Mouse (Mus musculus) limb, embryonic 15.5 days (tissue): ENCODE measurements at regions not wholly inside any gene's neighbourhood (a gene's known extent, or its start where the extent isn't known, plus 50 kb on each side); places are given as distances from the start of the nearest gene placed in this dataset.

ENCODE experiments used
- ATAC-seq: fragments of 200-750 bp; cut with Nextera tagmentation; 2 replicates; pipeline ENCODE4 v1.8.0; 2017; ENCODE audit warnings: low read depth, moderate TSS enrichment; ENCODE audit not compliant: insufficient number of reproducible peaks, low FRiP score, low TSS enrichment
- H3K27ac ChIP-seq: fragments of 300-500 bp; sonication (generic); 2 replicates; pipeline ENCODE4 v1.5.1; 2015; ENCODE audit warnings: moderate library complexity, mild to moderate bottlenecking, inconsistent platforms
- H3K27me3 ChIP-seq: fragments of 300-500 bp; sonication (generic); 2 replicates; pipeline ENCODE4 v1.6.1; 2015; ENCODE audit warnings: inconsistent platforms
- H3K36me3 ChIP-seq: fragments of 300-500 bp; sonication (generic); 2 replicates; pipeline ENCODE4 v1.6.1; 2015; ENCODE audit warnings: inconsistent platforms
- H3K4me1 ChIP-seq: fragments of 300-500 bp; sonication (generic); 2 replicates; pipeline ENCODE4 v1.6.1; 2015; ENCODE audit warnings: inconsistent platforms
- H3K4me2 ChIP-seq: fragments of 300-500 bp; sonication (generic); 2 replicates; pipeline ENCODE4 v1.6.1; 2015; ENCODE audit warnings: mild to moderate bottlenecking, inconsistent platforms
- H3K4me3 ChIP-seq: fragments of 300-500 bp; sonication (generic); 2 replicates; pipeline ENCODE4 v1.5.1; 2015; ENCODE audit warnings: mild to moderate bottlenecking, inconsistent platforms
- H3K9ac ChIP-seq: fragments of 300-500 bp; sonication (generic); 2 replicates; pipeline ENCODE4 v1.6.1; 2015; ENCODE audit warnings: inconsistent platforms
- H3K9me3 ChIP-seq: fragments of 300-500 bp; sonication (generic); 2 replicates; pipeline ENCODE4 v1.6.1; 2016; ENCODE audit warnings: inconsistent platforms
- WGBS: fragments of 180-500 bp; shearing (Covaris S2); methylation state at CpG from one replicate; pipeline ENCODE4 v1.1.7; 2015; 5-methylcytosine and 5-hydroxymethylcytosine counted together

DNA sequence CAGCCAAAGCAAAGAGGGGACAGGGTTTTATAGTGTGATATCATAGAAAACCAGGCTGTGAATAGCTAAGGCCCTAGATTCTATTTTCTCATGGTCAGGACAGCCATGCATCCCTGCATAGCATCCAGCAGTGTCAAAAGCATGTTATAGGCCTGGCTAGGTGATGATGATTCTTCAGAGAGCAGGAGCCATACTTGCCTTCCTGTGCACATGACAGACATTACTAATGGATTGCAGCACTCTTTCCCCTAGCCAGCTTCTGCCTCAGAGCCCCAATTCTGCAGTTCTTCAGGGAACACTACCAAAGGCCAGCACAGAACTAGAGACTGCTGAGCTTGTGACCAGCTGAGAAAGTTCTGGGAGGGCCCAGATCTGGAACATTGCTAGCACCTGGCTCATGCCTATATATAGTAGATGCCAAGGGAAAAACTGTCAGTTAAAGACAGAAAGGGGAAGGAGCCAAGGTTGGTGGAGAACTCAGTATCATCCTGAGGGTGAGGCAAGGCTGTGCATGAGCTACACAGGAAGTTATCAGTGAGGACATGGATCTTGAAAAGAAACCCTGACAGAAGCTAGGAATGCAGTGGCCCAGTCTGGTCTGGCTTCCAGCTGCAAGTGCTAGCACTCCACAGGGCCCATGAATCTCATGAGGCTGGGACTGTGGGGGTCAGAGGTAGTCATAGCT, 95.6 kb downstream of the 1810010D01Rik start:
- no peak for ATAC-seq

DNA sequence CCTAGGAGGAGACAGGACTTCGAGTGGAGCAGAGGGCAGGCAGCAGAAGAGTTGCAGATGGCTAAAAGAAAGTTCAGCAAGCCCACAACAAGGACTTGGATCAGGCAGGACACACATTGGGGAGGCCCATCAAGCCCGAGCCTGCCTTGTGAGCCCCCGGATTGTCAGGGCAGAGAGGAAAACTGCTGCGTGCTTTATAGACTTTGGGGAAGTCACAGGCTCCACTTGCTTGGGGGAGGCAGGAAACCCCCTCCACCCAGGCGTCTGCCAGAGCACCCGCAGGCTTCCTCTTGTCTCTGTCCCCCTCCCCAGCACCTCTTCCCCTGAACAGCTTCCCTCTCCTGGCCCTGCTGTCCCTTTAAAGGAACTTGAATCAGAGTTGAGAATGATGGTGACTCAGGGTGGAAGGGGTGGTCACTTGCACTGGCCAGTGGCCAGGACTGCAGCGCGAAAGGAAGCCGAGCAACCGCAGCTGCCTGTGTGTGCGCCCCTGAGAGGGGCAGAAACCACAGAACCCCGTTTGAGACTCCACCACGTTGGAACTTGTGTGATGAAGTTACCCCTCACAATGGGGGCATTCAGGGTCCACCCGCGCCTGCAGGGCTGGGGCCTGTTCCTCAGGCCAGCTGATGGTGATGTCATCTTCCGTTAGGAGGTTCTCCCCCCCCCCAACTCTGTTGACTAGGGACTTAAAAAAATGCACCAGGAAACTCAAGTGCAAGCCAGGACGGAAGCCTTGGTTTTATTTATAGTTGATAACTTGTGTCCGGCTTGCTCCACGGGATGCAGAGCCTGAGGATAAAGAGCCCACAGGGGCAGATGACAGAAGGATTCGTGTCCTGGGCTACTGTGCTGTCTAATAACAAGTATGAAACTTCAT, 96.4 kb downstream of the 1810010D01Rik start:
- Histone ChIP-seq H3K4me2 (peak overlapping the region; percentile 24), H3K36me3 (no peaks in the 10 kb centered on the region), H3K9ac (no peak overlapping the region), H3K27ac (peak overlapping the region; percentile 83), H3K4me1 (peaks cover 30% of the 10 kb centered on the region), H3K4me3 (no peak overlapping the region), H3K27me3 (no peaks in the 10 kb centered on the region), H3K9me3 (no peaks in the 10 kb centered on the region)
- ATAC-seq = peak; percentile 78
- 12% methylated on average over 20 of the region's 20 CpGs for WGBS

More for the DNA sequence above, 95.6 kb downstream of the 1810010D01Rik start:
- Histone ChIP-seq H3K36me3 (no peaks in the 10 kb centered on the region), H3K9ac (no peak overlapping the region), H3K4me3 (no peak overlapping the region), H3K27me3 (no peaks in the 10 kb centered on the region), H3K27ac (peak overlapping the region; percentile 83), H3K4me1 (peaks cover 30% of the 10 kb centered on the region), H3K9me3 (no peaks in the 10 kb centered on the region), H3K4me2 (peak overlapping the region; percentile 24; the same call in 1 of the 2 replicates)

GRCm38 (mm10) chr7:145110657-145111251, 97.2 kb downstream of the 1810010D01Rik start:
- Histone ChIP-seq H3K9me3 (no peaks in the 10 kb centered on the region), H3K4me3 (no peak overlapping the region), H3K4me1 (peaks cover 30% of the 10 kb centered on the region), H3K9ac (no peak overlapping the region), H3K27ac (peak overlapping the region; percentile 83), H3K36me3 (no peaks in the 10 kb centered on the region), H3K4me2 (peak overlapping the region; percentile 24; the same call in 1 of the 2 replicates), H3K27me3 (no peaks in the 10 kb centered on the region)
- WGBS = 26% methylated on average over 10 of the region's 10 CpGs
- ATAC-seq = no peak

DNA sequence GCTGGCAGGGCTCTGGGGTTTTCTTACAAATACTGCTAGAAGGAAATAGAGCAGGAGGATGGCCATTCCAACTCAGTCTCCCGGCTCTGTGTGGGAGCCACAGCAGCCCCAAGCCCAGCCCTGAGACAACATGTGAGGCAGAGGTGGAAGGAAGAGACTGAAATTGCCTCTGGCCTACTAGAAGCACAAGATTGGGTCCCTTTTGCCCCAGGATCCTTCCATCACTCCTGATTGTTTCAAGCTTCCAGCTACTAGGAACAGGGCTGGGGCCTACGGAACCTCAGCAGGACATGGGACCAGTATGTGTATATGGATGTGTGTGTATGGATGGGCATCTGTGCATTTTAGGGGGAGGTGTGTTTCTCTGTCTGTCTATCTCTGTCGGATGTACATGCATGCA, 97.9 kb downstream of the 1810010D01Rik start:
- Histone ChIP-seq H3K4me2 (no peak overlapping the region), H3K9me3 (no peaks in the 10 kb centered on the region), H3K4me3 (no peak overlapping the region), H3K4me1 (peaks cover 30% of the 10 kb centered on the region), H3K9ac (no peak overlapping the region), H3K36me3 (no peaks in the 10 kb centered on the region), H3K27me3 (no peaks in the 10 kb centered on the region), H3K27ac (peak overlapping the region; percentile 47; the same call in 1 of the 2 replicates)
- 78% methylated on average over 3 of the region's 3 CpGs for WGBS
- ATAC-seq = no peak

DNA sequence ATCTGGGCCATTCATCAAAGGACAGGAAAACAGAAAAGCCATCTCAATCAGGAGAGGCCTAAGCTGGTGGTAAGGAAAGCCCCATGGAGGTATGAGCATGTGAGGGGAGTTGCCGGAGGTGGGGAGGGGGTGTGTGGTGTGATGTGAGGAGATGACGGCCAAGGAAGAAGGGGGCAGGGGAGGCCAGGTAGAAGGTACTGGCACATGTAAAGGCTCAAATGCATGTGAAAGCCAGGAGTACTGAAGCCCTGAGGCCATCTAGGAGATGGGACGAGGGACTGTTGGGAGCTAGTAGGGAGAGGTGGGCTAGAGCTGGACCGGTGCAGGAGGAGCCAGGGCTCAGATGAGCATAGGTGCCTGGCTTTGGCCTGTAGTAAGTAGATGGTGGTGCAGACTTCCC, 98.4 kb downstream of the 1810010D01Rik start:
- Histone ChIP-seq H3K4me3 (no peak overlapping the region), H3K9ac (no peak overlapping the region), H3K9me3 (no peaks in the 10 kb centered on the region), H3K27ac (no peak overlapping the region), H3K36me3 (no peaks in the 10 kb centered on the region), H3K4me1 (peaks cover 30% of the 10 kb centered on the region), H3K4me2 (no peak overlapping the region), H3K27me3 (no peaks in the 10 kb centered on the region)
- WGBS = 77% methylated on average over 4 of the region's 4 CpGs
- ATAC-seq = no peak

- Histone ChIP-seq H3K4me3 (no peak overlapping the region), H3K36me3 (no peaks in the 10 kb centered on the region), H3K9ac (no peak overlapping the region), H3K4me1 (peaks cover 30% of the 10 kb centered on the region), H3K9me3 (no peaks in the 10 kb centered on the region), H3K4me2 (no peak overlapping the region), H3K27ac (no peak overlapping the region), H3K27me3 (no peaks in the 10 kb centered on the region)
- no peak for ATAC-seq
- 90% methylated on average over 3 of the region's 3 CpGs for WGBS
These were observed 98.9 kb downstream of the 1810010D01Rik start for GRCm38 (mm10) chr7:145108994-145109393.

DNA sequence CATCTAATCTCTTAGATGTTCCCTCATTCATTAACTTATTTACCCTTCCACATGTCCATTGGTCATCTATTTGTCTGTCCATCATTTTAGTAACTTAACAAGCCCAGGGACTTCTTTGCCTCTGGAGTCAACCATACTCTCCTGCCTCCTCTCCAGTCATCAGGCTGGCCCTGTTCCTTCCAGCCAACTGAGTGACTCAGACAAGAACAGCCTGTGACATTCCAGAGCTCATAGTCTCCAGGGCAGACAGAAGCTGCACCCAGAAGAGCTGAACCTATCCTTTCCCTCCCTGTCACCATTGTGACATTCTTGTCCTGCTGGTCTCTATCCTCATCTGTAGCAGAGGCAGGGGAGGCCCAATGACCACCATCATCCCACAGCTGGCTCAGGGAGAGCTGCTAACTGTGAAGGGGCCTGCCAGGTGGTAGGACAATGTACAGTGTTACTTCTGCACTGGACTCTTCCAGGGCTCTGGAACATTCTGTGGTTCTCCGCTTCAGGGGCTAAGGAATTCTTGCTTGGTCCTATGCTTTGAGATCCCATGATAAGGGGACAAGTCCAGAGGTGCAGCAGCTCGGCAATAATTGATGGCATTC, 100.2 kb downstream of the 1810010D01Rik start:
- 86% methylated on average over 2 of the region's 2 CpGs for WGBS
- H3K27ac ChIP-seq = no peak overlapping the region
- H3K9me3 ChIP-seq = no peaks in the 10 kb centered on the region
- H3K4me1 ChIP-seq = peaks cover 31% of the 10 kb centered on the region
- H3K4me2 ChIP-seq = no peak overlapping the region
- H3K4me3 ChIP-seq = no peak overlapping the region
- H3K27me3 ChIP-seq = no peaks in the 10 kb centered on the region
- H3K9ac ChIP-seq = no peak overlapping the region
- H3K36me3 ChIP-seq = no peaks in the 10 kb centered on the region
- no peak for ATAC-seq

- Histone ChIP-seq H3K27me3 (no peaks in the 10 kb centered on the region), H3K4me1 (peaks cover 33% of the 10 kb centered on the region), H3K36me3 (no peaks in the 10 kb centered on the region), H3K27ac (no peak overlapping the region), H3K9me3 (no peaks in the 10 kb centered on the region), H3K9ac (no peak overlapping the region), H3K4me2 (no peak overlapping the region), H3K4me3 (no peak overlapping the region)
- WGBS = 48% methylated on average over 4 of the region's 4 CpGs
- no peak for ATAC-seq
These were observed 101.4 kb downstream of the 1810010D01Rik start for GRCm38 (mm10) chr7:145106494-145106849.

DNA sequence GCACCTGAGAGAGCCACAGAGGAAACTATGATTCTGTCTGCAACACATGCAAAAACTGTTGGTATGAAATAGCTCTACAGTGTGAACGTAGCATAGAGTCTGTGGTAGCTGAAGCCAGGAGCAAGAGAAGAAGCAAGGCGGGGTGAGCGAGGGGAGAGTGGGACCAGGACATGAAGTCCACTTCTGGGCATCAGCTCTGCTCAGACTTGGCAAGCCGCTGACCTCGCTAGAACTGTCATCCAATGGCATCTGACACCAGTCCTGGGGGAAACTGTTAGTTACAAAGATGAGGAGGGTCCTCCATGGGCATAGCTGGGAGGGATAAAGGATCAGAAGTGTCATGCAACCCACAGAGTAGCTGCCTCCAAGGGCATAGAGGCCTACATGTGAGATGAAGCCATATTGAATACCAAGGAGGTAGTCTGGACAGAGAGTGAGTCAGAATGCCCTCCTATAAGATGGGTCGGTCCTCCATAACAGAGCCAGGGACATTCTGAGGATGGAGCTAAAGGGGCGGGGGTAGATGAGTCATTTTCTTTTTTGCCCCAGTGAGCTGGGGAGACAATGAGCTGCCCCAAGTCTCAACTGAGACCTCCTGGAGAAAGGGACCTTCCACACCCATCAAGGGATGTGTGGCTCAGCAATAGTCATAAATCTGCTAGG, 102.0 kb downstream of the 1810010D01Rik start:
- no peak overlapping the region for H3K27ac ChIP-seq
- no peak overlapping the region for H3K9ac ChIP-seq
- H3K4me3 ChIP-seq = no peak overlapping the region
- no peak for ATAC-seq
- H3K27me3 ChIP-seq = no peaks in the 10 kb centered on the region
- 92% methylated on average over 7 of the region's 7 CpGs for WGBS
- no peaks in the 10 kb centered on the region for H3K36me3 ChIP-seq
- no peak overlapping the region for H3K4me2 ChIP-seq
- H3K9me3 ChIP-seq = no peaks in the 10 kb centered on the region
- peaks cover 27% of the 10 kb centered on the region for H3K4me1 ChIP-seq

DNA sequence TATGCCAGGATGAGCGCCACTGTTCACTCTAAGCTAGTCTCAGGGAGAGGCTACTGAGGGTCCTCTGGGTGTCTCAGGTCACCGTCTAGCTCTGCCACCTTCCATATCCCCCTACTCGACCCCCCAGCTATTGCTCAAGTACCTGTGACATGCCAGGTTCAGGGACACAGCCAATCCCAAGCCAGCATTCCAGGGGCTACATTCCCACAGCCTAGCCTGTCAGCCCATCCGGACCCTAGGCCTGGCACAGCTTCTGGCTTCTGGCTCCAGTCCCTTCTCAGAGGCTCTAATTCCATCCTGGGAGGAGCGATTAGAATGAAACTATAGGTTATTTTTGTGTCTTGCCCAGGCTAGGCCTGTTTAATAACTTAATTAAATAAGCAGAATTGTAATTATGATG, 105.2 kb downstream of the 1810010D01Rik start:
- Histone ChIP-seq H3K36me3 (no peaks in the 10 kb centered on the region), H3K27me3 (no peaks in the 10 kb centered on the region), H3K4me2 (no peak overlapping the region), H3K4me1 (peaks cover 14% of the 10 kb centered on the region), H3K9ac (no peak overlapping the region), H3K9me3 (no peaks in the 10 kb centered on the region), H3K4me3 (no peak overlapping the region), H3K27ac (peak overlapping the region; percentile 50; the same call in 1 of the 2 replicates)
- WGBS = 60% methylated on average over 5 of the region's 5 CpGs
- ATAC-seq = no peak

DNA sequence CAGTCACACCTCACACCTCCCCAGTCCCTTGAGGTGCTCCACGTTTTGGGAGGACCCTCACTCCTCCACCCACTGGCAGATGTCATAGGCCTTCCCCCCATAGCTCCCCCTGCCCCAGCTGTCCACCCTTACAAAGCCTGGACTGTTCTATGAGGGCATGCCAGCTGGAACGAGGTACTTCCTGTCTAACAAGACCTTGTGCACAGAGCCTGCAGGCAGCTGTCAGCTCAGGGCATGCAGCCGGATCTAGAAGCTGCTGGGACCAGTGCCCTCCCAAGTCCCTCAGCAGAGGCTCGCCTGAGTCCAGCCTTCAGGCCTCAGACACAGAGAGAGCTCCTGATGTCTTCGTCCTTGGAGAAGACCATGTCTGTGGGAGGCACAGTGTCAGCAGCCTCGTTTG, 105.7 kb downstream of the 1810010D01Rik start:
- no peak overlapping the region for H3K4me2 ChIP-seq
- ATAC-seq = peak; percentile 67
- peaks cover 14% of the 10 kb centered on the region for H3K4me1 ChIP-seq
- H3K4me3 ChIP-seq = no peak overlapping the region
- H3K27ac ChIP-seq = peak overlapping the region; percentile 44; the same call in 1 of the 2 replicates
- 38% methylated on average over 6 of the region's 6 CpGs for WGBS
- H3K9ac ChIP-seq = no peak overlapping the region
- no peaks in the 10 kb centered on the region for H3K27me3 ChIP-seq
- H3K9me3 ChIP-seq = no peaks in the 10 kb centered on the region
- H3K36me3 ChIP-seq = no peaks in the 10 kb centered on the region
